Mouse (Mus musculus) cerebellum, adult 2 months (tissue): ENCODE measurements around the gene Nell2.

Experiments used
- CTCF ChIP-seq: fragments of 200-500 bp; IDR thresholded peaks from 2 replicates; pipeline ENCODE4 v1.5.1; 2011; ENCODE audit warnings: low read depth, mild to moderate bottlenecking, control low read depth, low read length, moderate library complexity, borderline replicate concordance; ENCODE audit not compliant: insufficient read depth
- POLR2A ChIP-seq: fragments of 200-500 bp; IDR thresholded peaks from 2 replicates; pipeline ENCODE4 v1.6.1; 2011; ENCODE audit warnings: low read length, control low read depth, borderline replicate concordance; ENCODE audit not compliant: insufficient read depth

DNA sequence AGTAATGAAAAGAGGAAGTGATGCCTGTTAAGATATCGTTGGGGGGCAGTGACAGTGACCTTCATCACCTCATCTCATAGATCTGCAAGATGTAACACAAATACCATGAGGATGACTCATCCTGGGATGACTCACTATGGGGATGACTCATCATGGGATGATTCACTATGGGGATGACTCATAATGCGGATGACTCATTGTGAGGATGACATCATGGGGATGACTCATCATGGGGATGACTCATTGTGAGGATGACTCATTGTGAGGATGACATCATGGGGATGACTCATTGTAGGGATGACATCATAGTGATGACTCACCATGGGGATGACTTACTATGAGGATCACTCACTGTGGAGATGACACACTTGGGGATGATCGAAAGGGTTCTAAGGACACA, 251.8 kb downstream of the Nell2 start:
- TF ChIP-seq CTCF, result no peak
- TF ChIP-seq POLR2A, result no peak
